Mouse (Mus musculus) layer of hippocampus, adult 9-11 months (tissue): ENCODE data around the gene Fam110c.
"Not testable (repeated sequence)": the region's sequence is repeated elsewhere in the genome, so short reads cannot be mapped to it uniquely, and the experiment has no call there.

Source experiments
- DNase-seq: peaks from one replicate; pipeline ENCODE4 v3.0.0; 2022

Fam110c gene

GRCm38 (mm10) chr12:31073412-31074354 is at the start of gene Fam110c:
Gene Fam110c (plus strand): TSS chr12:31073861.
- DNase-seq, result no peak

- peak; percentile 11 for DNase-seq
Observed at GRCm38 (mm10) chr12:31026423-31026822, 47.2 kb upstream of the Fam110c start.

- no peak for DNase-seq
Observed at GRCm38 (mm10) chr12:31052066-31052465, 21.6 kb upstream of the Fam110c start.

- DNase-seq, result no peak
Observed at GRCm38 (mm10) chr12:31056291-31056864, 17.3 kb upstream of the Fam110c start.

GRCm38 (mm10) chr12:31059393-31059853 is 14.2 kb upstream of the Fam110c start:
- no peak for DNase-seq

- DNase-seq, result no peak
Observed at GRCm38 (mm10) chr12:31060245-31060644, 13.4 kb upstream of the Fam110c start.

- DNase-seq, result no peak
Observed at GRCm38 (mm10) chr12:31071222-31071621, 2.4 kb upstream of the Fam110c start.

GRCm38 (mm10) chr12:31074355-31074786 is 710 bp downstream of the Fam110c start:
- DNase-seq, result not testable (repeated sequence)

GRCm38 (mm10) chr12:31074839-31075538 is 1.3 kb downstream of the Fam110c start:
- no peak for DNase-seq

- no peak for DNase-seq
Observed at GRCm38 (mm10) chr12:31077020-31077419, 3.4 kb downstream of the Fam110c start.

- no peak for DNase-seq
Observed at GRCm38 (mm10) chr12:31078030-31078429, 4.4 kb downstream of the Fam110c start.

GRCm38 (mm10) chr12:31080352-31080751 is 6.7 kb downstream of the Fam110c start:
- no peak for DNase-seq

- DNase-seq, result no peak
Observed at GRCm38 (mm10) chr12:31080890-31081554, 7.4 kb downstream of the Fam110c start.

- no peak for DNase-seq
Observed at GRCm38 (mm10) chr12:31083007-31083406, 9.3 kb downstream of the Fam110c start.

- no peak for DNase-seq
Observed at GRCm38 (mm10) chr12:31083407-31083806, 9.7 kb downstream of the Fam110c start.

GRCm38 (mm10) chr12:31087060-31087459 is 13.4 kb downstream of the Fam110c start:
- no peak for DNase-seq

- no peak for DNase-seq
Observed at GRCm38 (mm10) chr12:31090401-31090800, 16.7 kb downstream of the Fam110c start.

- no peak for DNase-seq
Observed at GRCm38 (mm10) chr12:31090882-31091640, 17.4 kb downstream of the Fam110c start.

GRCm38 (mm10) chr12:31092481-31092880 is 18.8 kb downstream of the Fam110c start:
- no peak for DNase-seq

GRCm38 (mm10) chr12:31097185-31097584 is 23.5 kb downstream of the Fam110c start:
- DNase-seq, result no peak

GRCm38 (mm10) chr12:31101190-31101589 is 27.5 kb downstream of the Fam110c start:
- no peak for DNase-seq

- no peak for DNase-seq
Observed at GRCm38 (mm10) chr12:31101821-31102220, 28.2 kb downstream of the Fam110c start.
